Mouse (Mus musculus): ENCODE measurements around the gene Vps4b. TPM values are rescaled to one million over a fixed set of nuclear protein-coding genes. Genes with fewer than 3 reads are reported as not detected.

The Vps4b gene
- polyA plus RNA-seq, 1 experiment from 2014 or later = 39.2 TPM

DNA sequence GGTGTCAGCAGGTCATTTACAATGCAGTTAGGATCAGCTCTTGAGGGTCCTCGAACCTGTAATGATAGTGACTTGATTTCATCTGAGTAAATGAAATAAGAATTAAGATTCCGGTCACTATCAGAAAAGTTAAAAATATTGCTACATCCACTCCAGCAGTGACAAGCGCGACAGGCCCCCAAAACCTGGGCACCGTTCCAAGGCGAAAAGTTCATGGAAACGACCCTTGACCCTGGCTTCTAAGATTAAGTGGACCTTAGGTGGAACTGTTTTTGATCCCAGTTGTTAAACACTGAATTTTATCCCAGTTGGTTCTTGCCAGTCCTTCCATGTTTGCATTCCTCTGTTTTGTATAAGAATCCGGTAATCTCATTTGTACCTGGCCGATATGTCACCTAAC, 22.4 kb downstream of the Vps4b start:
- H3K27me3 ChIP-seq = no peaks in the 10 kb centered on the region
- no peak overlapping the region for H3K4me3 ChIP-seq
- no peaks in the 10 kb centered on the region for H3K4me1 ChIP-seq (replicated peaks)
- peaks cover 73% of the 10 kb centered on the region for H3K36me3 ChIP-seq
- no peak overlapping the region for H3K4me2 ChIP-seq
- no peak overlapping the region for H3K27ac ChIP-seq
- 95% methylated on average over 9 of the region's 9 CpGs for WGBS
- no peaks in the 10 kb centered on the region for H3K9me3 ChIP-seq
- ATAC-seq (ENCODE audit: low FRiP score) = no peak
- H3K9ac ChIP-seq = no peak overlapping the region

DNA sequence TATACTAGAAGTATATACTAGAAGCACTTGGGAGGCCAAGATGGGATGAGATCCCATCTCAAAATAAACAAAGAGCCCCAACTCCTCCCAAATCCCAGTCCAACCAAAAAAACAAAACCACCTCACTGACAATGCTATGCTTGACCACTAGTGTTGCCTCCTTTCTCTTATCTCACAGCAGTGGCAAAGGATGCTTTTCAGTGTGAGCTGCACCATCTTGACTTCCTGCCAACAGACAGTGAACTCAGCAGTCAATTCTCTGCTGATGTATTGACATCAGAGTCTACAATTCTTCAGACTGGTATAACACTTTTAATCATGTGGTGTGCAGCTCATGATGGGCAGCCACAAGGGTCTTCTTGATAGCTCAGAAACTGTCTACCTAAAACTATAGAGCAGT, 27.8 kb downstream of the Vps4b start:
- Histone ChIP-seq H3K27me3 (no peaks in the 10 kb centered on the region), H3K4me3 (no peak overlapping the region), H3K4me1 (replicated peaks) (no peaks in the 10 kb centered on the region), H3K9me3 (no peaks in the 10 kb centered on the region), H3K9ac (no peak overlapping the region), H3K27ac (no peak overlapping the region), H3K4me2 (no peak overlapping the region), H3K36me3 (peaks cover 68% of the 10 kb centered on the region)
- no peak for ATAC-seq (ENCODE audit: low FRiP score)

DNA sequence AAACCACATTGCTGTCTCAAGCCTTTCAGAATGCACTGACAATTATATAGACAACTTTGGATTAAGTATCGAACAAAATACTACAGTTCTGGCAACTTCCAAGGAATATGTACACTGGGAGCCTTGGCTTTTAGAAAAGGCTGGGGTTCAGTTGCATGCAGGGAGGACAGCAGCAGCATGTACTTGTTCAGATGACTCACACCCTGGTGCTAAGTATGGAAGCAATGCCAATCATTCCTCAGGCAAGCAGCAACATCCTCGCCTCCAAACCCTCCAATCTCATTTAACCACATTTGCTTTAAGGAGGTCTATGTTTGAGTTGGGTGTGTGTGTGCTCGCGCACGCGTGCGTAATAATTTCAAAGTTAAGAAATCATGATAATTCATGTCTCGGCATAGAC, 30.8 kb downstream of the Vps4b start:
- Histone ChIP-seq H3K27ac (no peak overlapping the region), H3K9ac (no peak overlapping the region), H3K4me2 (no peak overlapping the region), H3K27me3 (no peaks in the 10 kb centered on the region), H3K4me1 (replicated peaks) (0 out of 2 replicates have a peak, but pooled peaks cover under 1% of the 10 kb centered on the region), H3K4me3 (no peak overlapping the region), H3K9me3 (no peaks in the 10 kb centered on the region), H3K36me3 (peaks cover 49% of the 10 kb centered on the region)
- no peak for ATAC-seq (ENCODE audit: low FRiP score)
- 97% methylated on average over 8 of the region's 8 CpGs for WGBS

DNA sequence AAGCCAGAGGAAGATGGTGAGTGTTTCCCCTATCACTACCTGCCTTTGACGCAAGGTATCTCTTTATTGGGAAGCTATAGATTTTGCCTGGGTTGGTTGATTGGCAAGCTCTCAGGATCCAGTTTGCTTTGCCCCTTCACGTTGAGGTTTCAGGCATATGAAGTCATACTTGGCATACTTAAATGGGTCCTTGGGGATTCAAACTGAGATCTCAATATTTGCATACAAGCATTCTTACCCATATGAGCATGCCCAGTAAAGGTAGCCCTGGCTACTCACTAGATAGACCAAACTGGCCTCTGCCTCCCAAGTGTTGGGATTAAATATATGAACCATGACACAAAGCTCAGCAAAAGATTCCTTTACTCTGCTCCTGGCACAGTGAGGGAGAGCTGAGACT, 31.7 kb downstream of the Vps4b start:
- Histone ChIP-seq H3K27me3 (no peaks in the 10 kb centered on the region), H3K4me2 (no peak overlapping the region), H3K4me1 (replicated peaks) (0 out of 2 replicates have a peak, but pooled peaks cover 4% of the 10 kb centered on the region), H3K9me3 (no peaks in the 10 kb centered on the region), H3K9ac (no peak overlapping the region), H3K36me3 (peaks cover 40% of the 10 kb centered on the region), H3K4me3 (no peak overlapping the region), H3K27ac (no peak overlapping the region)
- WGBS = 93% methylated on average over 2 of the region's 2 CpGs
- no peak for ATAC-seq (ENCODE audit: low FRiP score)

DNA sequence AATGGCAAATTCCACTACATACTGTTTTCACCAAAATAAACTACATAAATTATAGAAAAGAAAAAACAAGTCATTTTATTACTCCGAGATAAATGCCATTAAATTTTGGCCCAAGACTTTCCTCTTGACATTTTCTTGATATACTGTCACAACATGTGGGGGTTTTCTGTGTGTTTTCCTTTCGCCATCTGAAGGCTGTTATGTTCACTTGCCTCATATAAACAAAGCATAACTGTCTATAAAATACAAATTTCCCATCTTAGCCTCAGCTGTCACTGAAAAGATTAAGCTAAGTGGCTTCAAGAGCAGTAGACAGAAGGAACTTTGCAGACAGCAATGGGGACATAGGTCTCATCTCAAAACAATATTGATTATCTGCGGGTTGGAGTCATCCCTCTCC, 32.2 kb downstream of the Vps4b start:
- no peak for ATAC-seq (ENCODE audit: low FRiP score)
- no peaks in the 10 kb centered on the region for H3K27me3 ChIP-seq
- peaks cover 40% of the 10 kb centered on the region for H3K36me3 ChIP-seq
- no peak overlapping the region for H3K27ac ChIP-seq
- H3K4me2 ChIP-seq = no peak overlapping the region
- no peak overlapping the region for H3K4me3 ChIP-seq
- H3K9me3 ChIP-seq = no peaks in the 10 kb centered on the region
- no peak overlapping the region for H3K9ac ChIP-seq
- H3K4me1 ChIP-seq (replicated peaks) = 0 out of 2 replicates have a peak, but pooled peaks cover 4% of the 10 kb centered on the region
- 97% methylated on average over 3 of the region's 3 CpGs for WGBS

DNA sequence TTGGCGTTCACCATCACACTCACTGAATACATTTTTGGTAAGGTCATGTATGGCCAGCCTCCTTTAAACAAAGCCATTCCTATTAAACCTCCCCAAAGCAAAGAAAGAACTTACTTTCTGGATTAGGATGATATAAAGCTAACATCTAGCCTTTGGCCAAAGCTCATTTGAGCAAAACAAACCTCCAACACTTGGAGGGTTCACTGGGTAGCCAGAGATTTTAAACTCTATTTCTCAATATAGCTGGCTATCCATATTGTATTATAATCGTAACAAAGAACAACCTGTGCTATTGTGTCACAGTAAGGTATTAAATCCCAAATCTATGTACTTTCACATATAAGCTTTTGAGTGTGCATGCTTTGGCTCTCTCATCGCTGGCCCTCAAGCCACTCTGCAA, 35.8 kb downstream of the Vps4b start:
- Histone ChIP-seq H3K36me3 (peaks cover 10% of the 10 kb centered on the region), H3K9ac (no peak overlapping the region), H3K27me3 (no peaks in the 10 kb centered on the region), H3K27ac (no peak overlapping the region; the same call in 1 of the 2 replicates), H3K9me3 (no peaks in the 10 kb centered on the region), H3K4me3 (no peak overlapping the region), H3K4me2 (peak overlapping the region; percentile 99; the same call in 1 of the 2 replicates), H3K4me1 (replicated peaks) (peaks cover 20% of the 10 kb centered on the region)
- 84% methylated on average over 3 of the region's 3 CpGs for WGBS
- ATAC-seq (ENCODE audit: low FRiP score) = no peak

DNA sequence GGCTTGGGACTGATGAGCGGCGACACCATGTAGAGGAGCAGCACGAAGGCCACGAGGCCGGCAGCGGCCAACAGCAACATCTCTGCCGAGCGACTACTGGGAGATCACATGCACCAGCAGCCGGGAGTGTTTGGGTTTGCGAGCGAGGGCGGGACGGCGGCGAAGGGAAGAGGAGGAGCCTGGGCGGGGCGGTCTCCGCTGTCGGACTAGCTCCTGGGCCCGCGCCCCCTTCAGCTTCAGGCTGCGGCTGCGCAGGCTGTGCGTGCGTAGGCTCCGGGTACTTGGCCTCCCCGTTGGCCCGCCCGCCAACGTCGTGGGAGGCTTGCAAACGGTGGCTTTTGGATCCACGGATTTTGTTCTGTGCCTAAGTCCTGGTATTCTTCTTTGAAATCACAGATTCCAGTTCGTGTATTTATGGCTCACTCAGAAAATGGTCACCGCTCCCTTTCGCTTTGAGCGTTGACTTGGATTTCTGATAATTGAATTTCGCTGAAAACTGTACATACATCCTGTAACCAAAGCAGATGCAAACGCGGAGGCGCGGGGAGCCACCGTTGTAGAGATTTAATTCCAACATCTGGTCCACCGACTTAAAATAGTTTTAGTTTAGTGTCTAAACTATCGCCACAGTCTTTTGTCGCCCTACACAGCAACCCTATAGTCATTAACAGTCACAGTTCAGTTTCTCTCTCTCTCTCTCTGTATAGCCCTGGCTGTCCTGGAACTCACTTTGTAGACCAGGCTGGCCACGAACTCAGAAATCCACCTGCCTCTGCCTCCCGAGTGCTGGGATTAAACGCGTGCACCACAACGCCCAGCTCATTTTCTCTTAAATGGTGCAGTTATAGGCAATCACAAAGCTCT, 36.7 kb downstream of the Vps4b start, which contains the start of gene Kdsr:
TSS of gene Kdsr (minus strand) at position 156 of the 864 bp plus-strand sequence.
- H3K27me3 ChIP-seq = no peaks in the 10 kb centered on the region
- H3K27ac ChIP-seq = peak within 1 kb of the TSS; percentile 89
- peak within 1 kb of the TSS; percentile 88 for H3K9ac ChIP-seq
- 3% methylated on average over 51 of the region's 51 CpGs for WGBS
- no peaks in the 10 kb centered on the region for H3K9me3 ChIP-seq
- H3K36me3 ChIP-seq = peaks cover 10% of the 10 kb centered on the region
- H3K4me1 ChIP-seq (replicated peaks) = peaks cover 20% of the 10 kb centered on the region
- H3K4me2 ChIP-seq = peak within 1 kb of the TSS; percentile 99
- ATAC-seq (ENCODE audit: low FRiP score) = peak; percentile 99
- peak within 1 kb of the TSS; percentile 81 for H3K4me3 ChIP-seq

DNA sequence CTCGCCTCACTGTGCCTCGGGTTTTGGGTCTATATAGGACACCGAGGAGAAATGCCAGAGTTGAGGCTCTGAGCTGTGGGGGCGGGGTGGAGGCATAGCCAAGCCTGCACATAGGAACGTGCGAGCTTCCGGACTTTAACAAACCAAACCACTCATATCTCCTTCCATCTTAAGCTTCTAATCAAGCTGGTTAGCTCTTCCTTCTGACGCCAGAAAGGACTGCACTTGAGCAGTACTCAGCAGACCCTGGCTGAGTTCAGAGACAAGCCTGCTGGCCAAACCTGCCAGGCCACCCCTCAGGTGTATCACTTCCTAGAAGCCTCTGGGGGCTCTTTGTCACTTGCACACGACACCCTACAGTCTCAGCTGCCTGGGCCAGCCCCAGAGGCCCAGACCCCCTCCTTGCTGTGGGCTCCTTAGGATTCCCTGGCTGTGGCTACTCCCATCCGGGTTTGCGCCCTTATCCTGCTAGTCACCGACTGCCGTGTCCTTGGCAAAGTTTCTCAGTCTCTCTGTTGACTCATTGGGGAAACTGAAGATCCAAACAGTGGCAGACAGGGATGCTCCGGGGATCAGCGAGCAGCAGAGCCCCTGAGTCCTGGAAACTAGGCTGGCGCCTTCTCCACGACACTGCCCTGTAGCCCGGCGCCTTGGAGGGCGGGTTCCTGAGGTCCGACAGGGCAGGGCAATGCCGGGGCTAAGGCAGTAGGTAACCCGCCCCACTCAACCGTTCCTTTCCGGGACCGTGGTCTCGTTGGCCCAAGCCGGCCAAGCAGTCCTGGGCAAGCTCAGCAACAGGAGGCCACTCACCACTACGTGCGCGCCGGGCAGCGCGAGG, 37.6 kb downstream of the Vps4b start:
- peak; percentile 54 for ATAC-seq (ENCODE audit: low FRiP score)
- Histone ChIP-seq H3K4me3 (peak overlapping the region; percentile 81), H3K27me3 (no peaks in the 10 kb centered on the region), H3K27ac (peak overlapping the region; percentile 79), H3K4me2 (peak overlapping the region; percentile 99), H3K9ac (peak overlapping the region; percentile 88), H3K36me3 (peaks cover 11% of the 10 kb centered on the region), H3K9me3 (no peaks in the 10 kb centered on the region), H3K4me1 (replicated peaks) (peaks cover 20% of the 10 kb centered on the region)
- WGBS = 4% methylated on average over 34 of the region's 34 CpGs

DNA sequence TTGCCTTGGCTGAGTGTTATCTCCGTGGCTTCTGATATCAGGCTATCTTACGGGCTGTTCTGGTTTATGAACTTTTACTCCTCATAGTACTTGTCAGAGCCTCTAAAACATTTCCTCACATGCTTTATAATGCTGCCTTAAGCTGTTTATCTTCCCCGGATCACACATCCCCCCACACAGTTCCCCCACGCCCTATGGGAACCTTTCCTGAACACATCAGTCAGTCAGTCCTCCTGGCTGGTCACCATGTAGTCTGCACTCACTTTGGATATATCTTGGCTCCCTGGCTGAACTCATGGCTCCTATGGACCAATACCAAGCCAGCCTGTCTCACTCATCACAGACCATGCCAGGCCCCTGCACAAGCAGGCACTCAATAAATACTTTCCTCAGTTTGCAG, 39.9 kb downstream of the Vps4b start:
- no peak overlapping the region for H3K4me2 ChIP-seq
- WGBS = 94% methylated on average over 4 of the region's 4 CpGs
- H3K36me3 ChIP-seq = peaks cover 29% of the 10 kb centered on the region
- H3K4me1 ChIP-seq (replicated peaks) = peaks cover 20% of the 10 kb centered on the region
- no peaks in the 10 kb centered on the region for H3K9me3 ChIP-seq
- no peak for ATAC-seq (ENCODE audit: low FRiP score)
- no peak overlapping the region for H3K4me3 ChIP-seq
- no peak overlapping the region for H3K27ac ChIP-seq
- no peak overlapping the region for H3K9ac ChIP-seq
- no peaks in the 10 kb centered on the region for H3K27me3 ChIP-seq

DNA sequence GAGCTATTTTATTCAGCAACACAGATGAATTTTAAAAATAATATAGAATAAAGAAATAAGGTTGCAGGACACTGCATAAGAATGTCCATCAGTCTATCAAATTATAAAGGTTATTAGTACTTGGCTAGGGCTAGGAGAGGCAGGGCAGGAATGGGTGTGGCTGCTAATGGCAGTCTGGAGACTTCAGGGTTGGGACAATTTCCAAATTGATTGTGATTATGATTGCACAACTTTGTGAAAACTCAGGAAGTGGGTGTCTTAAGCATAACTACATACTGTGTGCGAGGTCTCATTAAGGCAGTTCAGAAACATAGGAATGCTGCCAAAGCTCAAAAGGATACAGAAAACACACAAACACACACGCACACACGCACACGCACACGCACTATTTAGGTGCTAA, 44.5 kb downstream of the Vps4b start:
- Histone ChIP-seq H3K9me3 (no peaks in the 10 kb centered on the region), H3K27me3 (no peaks in the 10 kb centered on the region), H3K4me3 (no peak overlapping the region), H3K4me1 (replicated peaks) (no peaks in the 10 kb centered on the region), H3K36me3 (peaks cover 48% of the 10 kb centered on the region), H3K27ac (no peak overlapping the region), H3K4me2 (no peak overlapping the region), H3K9ac (no peak overlapping the region)
- 93% methylated on average over 5 of the region's 5 CpGs for whole genome bisulfite sequencing
- ATAC-seq (ENCODE audit: low FRiP score) = no peak

DNA sequence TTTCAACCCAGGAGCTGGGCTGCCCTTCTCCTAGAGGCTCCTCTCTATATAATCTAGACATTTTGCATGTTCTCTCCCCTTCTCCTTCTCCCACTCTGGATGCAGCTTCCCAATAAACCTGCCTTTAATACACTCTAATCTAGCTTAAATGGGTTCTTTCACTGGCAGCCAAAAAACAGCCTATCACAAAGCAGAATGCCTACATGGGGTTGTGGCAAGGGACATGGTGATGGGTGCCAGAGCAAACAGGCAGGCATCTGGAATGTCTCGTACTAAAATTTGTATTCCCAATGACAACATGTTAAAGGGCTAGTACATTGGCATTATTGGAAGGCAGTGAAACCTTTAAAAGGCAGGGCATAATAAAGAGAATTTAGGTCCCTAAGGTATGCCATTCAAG, 45.9 kb downstream of the Vps4b start:
- H3K4me1 ChIP-seq (replicated peaks) = no peaks in the 10 kb centered on the region
- H3K9me3 ChIP-seq = no peaks in the 10 kb centered on the region
- H3K4me3 ChIP-seq = no peak overlapping the region
- no peak for ATAC-seq (ENCODE audit: low FRiP score)
- peaks cover 61% of the 10 kb centered on the region for H3K36me3 ChIP-seq
- H3K9ac ChIP-seq = no peak overlapping the region
- 92% methylated on average over 1 of the region's 1 CpGs for WGBS
- no peaks in the 10 kb centered on the region for H3K27me3 ChIP-seq
- H3K4me2 ChIP-seq = no peak overlapping the region
- no peak overlapping the region for H3K27ac ChIP-seq

DNA sequence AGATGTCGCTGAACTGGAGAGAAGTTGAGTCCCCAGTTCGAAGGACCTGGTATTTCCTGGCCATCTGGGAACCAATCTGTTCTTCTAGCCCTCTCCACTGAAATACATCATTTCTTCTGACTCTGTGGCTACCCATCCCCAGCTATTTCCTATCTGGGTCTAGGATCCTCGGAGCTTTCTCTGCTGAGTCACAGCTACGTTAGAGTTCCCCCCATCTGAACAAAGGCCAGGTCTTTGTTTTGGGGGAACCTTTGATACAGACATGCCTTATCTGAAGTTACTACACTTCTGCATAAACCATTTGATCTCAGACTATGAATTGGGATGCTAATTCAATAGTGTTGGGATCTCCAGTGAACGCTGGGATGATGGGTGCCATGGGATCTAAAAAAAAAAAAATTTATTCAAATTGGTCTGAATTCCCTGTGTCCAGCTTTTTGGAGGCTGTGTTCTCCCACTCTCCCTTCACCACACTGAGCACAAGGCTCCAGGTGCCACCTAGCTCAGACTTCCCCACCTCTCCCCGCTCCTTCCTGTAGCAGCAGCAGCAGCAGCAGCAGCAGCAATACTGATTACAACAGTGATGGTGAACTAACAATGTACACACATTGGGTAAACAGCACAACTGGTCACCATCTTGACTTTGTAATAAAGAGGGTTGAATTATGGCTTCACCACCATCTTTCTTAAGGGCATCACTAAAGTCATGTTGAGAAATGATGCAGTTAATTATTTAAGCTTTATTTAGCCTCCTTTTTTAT, 47.8 kb downstream of the Vps4b start:
- Histone ChIP-seq H3K27ac (no peak overlapping the region), H3K4me3 (no peak overlapping the region), H3K36me3 (peaks cover 55% of the 10 kb centered on the region), H3K27me3 (no peaks in the 10 kb centered on the region), H3K4me1 (replicated peaks) (no peaks in the 10 kb centered on the region), H3K9me3 (no peaks in the 10 kb centered on the region), H3K4me2 (no peak overlapping the region), H3K9ac (no peak overlapping the region)
- ATAC-seq (ENCODE audit: low FRiP score) = no peak
- 88% methylated on average over 6 of the region's 6 CpGs for WGBS
